Mouse (Mus musculus) lung, adult 2 months (tissue): ENCODE measurements around the gene Frs3.

ENCODE experiments used
- CTCF ChIP-seq: fragments of 200-500 bp; IDR thresholded peaks from 2 replicates; pipeline ENCODE4 v1.5.1; 2011; ENCODE audit warnings: mild to moderate bottlenecking, low read length, control low read depth; ENCODE audit not compliant: insufficient read depth
- POLR2A ChIP-seq: fragments of 200-500 bp; IDR thresholded peaks from 2 replicates; pipeline ENCODE4 v1.6.1; 2011; ENCODE audit warnings: low read depth, mild to moderate bottlenecking, control low read depth, low read length, borderline replicate concordance; ENCODE audit errors: extremely low read depth

GRCm38 (mm10) chr17:47751811-47752210, 63.0 kb downstream of the Frs3 start:
- no peak for TF ChIP-seq POLR2A
- TF ChIP-seq CTCF, result no peak
